Mouse (Mus musculus): Measurements from ENCODE around the gene Lrp1.

The Lrp1 gene

DNA sequence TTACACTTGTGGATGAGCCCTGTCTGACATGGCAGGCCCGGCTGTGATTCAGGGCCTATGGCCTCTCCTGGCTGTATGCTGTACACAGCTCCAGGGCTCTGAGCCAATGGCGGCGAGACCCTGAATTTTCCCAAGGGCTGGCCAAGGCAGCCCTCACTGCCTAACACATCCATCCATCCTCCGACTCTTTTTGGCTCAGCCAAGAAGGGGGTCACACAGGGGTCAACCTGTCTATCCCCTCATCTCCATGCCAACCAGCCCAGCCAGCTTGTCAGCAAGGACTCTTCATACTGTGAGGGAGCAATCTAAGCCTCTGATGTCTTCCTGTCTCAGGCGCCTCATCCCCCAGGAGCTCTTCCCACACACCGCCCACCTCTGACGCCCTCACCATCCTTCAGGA lies 29.4 kb downstream of the Lrp1 start:
- peak; percentile 56 for DNase-seq

DNA sequence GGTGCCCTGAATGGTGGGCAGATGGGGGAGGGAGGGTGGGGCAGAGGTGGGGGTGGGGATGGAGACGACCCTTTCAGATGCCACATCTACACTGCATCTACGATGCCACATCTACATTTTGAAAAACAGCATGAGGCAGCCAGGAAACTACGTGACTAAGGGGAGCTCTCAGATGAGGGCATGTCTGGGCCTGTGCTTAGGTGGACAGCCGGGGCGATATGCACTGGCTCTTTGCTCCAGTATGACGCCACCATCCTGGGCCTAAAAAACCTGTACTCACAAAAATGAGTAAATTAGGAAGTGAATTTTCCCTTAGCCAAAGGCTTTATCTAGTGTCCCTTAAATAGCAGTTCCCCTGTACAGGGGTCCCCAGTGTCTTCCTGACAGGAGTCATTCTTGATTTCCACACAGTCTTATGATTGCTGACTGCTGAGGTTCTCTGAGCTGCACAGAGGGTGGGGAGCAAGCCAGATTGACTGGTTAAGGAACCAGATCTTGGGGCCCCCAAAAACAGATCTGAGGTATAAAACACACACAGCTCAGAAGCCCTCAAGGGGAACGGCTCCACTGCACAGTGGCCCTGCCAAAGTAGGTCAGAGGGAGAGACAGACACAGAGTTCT lies 30.0 kb downstream of the Lrp1 start:
- no peak for DNase-seq

DNA sequence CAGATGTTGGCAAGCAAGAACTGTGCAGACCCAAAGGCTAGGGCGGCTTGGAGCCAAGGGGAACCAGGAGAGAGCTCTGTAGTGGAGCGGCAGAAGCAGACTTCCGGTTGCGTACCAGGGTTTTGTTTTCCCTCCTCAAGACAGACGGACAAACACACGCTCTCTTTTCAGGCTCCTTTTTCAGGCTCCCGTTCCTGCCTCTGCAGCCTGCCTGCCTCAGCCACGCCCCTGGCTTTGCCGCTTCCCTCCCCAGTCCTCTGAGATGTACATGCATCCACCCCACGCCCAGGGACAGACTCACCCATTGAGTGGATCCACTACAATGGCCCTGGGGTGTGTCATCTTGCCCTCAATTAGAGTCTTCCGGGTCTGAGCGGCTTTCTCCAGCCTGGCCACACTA lies 30.7 kb downstream of the Lrp1 start:
- DNase-seq, result no peak

DNA sequence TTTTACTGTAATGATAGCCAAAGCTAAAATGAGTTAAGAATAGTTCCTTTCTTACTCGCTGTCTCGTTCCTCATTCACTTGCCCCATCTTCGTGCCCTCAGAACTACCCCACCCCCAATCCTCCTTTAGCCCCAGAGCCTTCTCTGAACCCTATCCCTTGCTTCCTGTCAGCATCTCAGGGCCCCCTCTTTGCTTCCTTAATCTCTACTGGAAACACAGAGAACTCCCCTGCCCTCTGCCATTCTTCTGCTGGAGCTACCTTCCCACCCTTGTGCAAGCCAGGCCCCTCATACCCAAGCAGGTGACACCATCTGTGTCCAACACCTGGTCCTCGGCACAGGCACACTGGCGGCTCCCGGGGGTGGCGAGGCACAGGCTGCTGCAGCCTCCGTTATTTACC lies 33.2 kb downstream of the Lrp1 start:
- DNase-seq, result no peak

DNA sequence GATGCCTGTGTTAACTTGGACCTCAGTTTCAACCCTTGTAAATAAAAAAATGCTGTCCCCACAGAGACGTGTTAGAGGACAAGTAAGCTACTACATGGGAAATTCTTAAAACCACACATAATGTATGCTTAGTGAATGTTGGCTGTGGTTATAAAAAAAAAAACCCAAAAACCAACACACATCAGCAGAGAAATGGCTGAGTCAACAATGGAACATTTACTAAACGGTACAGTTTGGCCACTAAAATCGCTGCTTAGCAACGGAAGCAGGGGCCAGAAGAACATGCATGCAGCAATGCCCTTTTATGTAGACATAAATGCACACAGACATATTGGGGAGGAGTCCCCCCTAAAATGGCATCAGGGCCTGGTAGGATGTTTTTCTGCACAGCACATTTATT lies 34.7 kb downstream of the Lrp1 start:
- DNase-seq, result no peak

DNA sequence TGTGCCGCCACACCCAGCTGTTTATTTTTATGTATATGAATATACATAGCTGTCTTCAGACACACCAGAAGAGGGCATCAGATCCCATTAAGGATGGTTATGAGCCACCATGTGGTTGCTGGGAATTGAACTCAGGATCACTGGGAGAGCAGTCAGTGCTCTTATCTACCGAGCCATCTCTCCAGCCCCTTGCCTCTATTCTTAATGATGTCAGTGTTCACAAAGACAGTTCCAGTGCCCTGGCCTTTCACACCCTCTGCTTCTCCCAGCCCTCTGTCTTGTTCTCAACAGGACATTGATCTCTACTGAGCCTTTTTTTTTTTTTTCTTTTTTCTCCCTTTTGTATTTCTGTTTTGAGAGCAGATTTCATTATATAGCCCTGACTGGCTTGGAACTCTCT lies 35.4 kb downstream of the Lrp1 start:
- DNase-seq, result no peak

DNA sequence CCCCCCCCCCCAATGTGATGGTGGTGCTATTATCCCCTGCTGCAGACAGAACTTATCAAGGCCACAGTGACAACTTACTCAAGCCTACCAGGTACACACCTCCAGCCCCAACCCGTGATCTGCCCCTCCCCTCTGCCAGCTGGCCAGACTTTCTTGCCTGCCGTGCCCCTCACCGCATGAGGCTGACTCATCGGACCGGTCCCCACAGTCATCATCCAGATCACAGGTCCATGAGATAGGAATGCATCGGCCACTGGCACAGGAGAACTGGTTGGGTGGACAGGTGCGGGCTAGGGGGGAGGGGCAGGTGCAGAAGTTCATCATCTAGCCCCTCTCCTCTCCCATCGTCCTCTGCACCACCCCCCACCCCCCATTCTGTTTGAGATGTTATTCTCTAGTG lies 37.3 kb downstream of the Lrp1 start:
- no peak for DNase-seq

DNA sequence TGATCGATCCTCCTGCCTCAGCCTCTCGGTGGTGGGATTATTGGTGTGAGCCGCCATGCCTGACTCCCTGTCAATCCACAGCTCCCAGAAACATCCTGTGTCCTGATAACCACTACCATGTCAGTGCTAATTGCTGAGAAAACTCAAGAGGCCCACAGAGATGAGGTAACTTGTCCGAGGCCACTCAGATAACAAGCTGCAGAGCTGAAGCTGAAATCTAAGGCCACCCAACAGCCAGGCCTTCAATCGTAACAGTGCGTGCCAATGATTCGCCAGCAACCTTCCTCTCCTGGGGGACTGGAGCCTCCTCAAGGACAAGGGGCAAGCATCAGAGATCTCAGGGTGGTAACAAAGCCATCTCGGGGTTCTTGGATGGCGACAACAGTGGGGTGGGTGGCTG lies 39.7 kb downstream of the Lrp1 start:
- no peak for DNase-seq

DNA sequence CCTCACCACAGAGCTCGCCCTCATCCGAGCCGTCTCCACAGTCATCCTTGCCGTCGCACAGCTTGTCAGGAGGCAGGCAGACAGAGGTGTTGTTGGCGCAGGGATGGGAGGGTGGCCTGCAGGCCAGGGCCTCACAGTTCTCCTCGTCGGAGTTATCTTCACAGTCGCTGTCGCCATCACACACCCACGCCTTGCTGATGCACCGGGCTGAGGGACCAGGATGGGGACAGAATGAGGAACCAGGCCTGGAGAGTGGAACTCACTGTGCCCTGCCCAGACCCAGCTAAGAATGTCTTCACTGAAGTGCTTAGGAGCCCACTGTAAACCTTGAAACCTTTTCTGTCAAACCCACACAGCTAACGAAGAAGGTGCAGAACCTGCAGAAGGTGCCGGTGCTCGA lies 43.0 kb downstream of the Lrp1 start:
- DNase-seq, result no peak

DNA sequence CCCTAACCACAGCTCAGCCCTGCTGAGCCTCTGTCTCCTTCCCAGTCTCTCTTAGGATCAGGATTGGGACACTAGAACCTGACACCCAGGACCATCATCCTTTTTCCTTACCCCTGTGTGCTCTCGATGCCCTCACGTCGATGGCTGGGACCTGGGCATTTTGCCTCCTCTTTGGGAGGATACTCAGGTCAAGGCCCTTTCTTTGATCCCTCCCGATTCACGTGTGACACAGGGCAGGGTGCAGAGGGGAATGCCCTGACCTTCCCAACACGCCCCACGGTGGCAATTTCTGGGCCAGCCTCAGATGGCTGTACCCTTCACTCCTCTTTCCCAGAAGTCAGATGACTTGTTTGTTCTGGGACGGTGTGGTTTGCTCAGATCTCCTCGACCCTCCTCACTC lies 43.8 kb downstream of the Lrp1 start:
- no peak for DNase-seq

DNA sequence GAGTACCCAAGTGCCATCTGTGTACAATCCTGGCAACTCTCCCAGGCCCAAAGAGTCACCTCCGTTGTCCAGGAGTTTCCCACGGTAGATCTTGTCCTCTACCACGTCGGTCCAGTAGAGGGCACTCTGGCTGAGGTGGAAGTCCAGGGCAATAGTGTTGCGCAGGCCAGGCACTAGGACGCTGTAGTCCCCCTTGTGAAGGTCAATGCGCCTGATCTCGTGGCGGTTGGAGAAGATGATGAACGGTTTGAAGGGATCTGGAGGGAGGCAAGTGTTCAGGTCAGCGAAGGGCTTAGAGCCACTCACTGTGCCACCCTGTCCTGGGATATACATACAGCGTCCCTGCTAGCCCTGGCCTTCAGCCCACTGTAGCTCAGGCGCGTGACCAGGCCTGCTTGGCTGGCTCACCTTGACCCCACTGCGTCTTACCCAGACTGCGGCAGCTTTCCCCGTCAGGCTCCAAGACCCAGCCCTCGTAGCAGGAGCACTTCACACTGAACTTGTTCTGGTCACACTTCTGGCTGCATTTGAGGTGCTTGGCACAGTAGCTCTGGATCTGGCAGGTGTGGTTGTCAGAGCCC lies 44.5 kb downstream of the Lrp1 start:
- DNase-seq, result peak; percentile 84

DNA sequence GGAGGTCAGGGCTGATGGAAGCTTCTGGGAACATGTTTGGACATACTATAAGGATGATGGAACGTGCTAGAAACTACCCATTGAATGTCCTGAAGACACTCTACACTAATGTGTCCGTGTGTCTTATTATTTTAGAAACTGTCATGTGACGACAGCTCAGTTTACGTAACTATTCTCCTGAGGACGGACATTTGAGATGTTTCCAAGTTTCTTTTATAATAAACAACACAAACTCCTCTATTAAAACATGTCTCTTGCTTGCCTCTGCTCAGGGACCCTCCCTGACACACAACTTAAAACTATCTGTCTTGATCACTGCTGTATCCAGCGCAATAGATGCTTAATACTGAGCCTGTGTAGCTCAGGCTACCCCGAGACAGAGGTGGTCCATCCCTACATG lies 45.2 kb downstream of the Lrp1 start:
- no peak for DNase-seq

DNA sequence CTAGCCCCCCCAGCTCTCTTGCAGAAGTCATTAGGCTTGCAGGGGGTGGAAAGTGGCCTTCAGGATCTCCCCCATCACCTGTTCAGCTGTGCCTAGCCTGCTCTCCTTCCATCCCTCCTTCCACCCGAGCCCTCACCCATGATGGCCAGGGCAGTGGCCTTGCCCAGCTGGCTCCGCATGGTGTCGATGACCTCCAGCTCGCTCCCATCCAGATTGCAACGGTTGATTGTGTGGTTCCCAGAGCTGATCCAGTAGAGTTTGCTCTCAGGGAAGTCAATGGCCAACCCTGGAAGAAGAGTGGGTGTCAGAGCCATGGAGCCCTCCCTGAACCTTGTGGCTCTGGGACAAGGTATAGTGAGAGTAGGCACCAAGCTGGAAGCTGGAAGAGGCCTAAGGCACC lies 48.7 kb downstream of the Lrp1 start:
- no peak for DNase-seq

DNA sequence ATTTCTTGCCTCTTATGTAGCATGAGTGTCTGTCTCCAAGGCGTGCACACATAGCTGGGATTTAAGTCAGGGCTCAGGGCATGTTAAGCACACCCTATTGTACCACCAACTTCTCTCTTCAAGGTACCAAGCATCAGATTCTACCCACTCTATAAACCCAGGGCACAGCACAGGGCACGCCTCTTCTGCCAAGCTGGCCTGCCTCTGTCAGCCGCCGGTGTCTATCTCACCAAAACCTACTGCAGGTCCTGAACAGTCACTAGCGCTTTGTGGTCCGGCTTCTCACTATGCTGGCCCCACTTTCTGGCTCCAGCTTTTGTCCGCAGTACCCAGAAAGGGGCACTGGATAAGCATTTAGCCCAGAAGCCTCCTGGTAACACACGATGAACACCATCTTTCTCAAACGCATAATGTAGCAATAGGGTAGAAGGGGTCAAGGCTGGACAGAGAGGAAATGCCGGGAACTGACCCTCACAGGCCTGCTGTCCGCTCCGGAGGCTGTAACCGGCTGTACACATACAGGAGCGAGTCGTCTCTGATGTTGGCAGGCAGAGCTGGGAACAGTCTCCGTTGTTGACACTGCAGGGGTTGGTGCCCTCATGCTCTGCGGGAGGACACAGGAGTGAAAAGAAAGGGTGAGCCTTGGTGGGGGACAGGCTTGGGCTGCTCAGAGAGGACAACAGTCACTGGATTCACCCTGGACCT lies 49.9 kb downstream of the Lrp1 start:
- DNase-seq, result peak; percentile 49

DNA sequence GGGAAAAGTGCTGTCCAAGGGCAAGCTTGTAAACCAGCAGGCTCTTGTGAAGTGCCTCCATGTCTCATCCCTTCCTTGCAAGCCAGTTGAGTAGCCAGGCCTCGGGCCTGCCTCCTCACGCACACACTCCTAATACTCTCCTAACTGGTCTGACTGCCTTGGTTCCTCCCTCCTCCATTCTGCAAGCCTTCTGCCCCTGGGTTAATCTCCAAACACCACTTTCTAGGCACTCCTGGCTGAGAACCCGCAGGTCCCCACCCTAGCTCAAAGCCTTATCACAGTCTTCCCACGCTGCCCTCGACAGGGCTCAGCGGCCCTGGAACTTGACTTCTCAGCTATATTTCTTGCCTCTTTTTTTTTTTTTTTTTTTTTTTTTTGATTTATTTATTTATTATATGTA lies 50.6 kb downstream of the Lrp1 start:
- DNase-seq, result no peak

DNA sequence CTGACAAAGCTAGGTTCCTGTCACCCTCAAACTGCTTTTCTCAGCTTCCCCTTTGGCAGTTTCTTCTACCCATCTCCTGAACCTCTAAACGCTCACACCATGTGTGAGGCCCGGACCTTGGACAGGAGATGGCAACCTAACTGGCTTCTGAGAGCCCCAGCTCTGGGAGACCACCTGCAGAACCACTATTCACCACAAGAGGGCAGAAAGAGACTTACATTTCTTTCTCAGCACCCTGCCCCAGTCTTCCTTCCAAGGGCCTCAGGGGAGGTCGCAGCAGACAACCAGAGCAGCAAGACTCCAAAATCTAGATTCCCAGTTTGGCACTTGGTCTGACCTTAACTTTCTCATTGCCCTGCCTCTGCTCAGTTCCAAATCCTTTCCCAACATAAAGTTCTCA lies 51.5 kb downstream of the Lrp1 start:
- DNase-seq, result peak; percentile 90

DNA sequence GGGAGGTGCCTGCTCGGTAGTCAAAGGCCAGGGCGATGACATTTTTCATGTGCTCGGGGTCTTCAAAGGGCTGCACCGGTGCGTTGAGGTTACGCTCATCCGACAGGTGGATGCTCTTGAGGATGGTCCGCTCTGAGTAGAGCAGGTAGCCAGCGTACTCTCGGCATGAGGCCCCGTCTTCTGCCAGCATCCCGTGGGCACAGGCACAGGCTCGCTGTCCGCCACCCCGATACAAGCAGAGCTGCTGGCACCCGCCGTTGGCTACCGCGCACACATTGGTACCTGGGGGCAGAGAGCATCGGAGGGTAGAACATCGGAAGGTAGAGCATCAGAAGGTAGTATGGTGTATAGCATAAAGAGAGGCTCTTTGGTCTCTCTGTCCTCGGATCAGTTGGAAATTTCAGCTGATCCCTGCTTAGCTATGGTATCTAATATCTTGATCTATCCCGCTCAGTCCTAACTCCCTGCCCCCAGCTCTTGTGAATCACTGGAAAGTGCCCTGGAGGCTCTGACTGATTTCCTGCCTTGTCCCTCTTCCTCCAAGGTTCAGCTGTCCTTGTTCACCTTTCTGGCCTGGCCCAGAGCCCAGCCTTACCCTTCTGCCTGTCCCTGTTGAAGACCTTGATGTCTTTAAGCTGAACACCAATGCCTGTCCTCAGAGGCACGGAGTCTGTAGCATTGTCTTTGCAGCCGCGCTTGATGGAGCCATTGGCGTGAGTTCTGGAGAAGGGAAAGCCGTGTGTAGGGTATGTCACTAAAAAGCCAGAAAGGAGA lies 54.2 kb downstream of the Lrp1 start:
- no peak for DNase-seq

DNA sequence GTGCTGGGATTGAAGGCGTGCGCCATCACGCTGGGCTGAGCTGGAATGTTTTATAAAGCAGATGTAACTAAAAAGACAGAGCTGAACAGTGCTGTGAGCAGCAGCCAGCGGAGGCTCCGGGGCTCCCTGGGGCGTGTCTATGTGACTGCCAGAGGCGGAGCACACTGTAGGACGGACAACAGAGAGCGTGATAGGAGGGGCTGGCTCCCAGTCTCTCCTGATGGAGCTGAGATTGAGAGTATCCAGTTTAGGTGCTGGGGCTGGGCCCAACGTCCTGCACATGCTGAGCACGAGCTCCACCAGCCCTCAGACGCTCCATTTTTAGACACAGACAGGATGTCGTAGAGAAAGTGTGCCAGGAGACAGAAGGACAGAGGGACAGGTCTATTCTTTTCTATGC lies 56.6 kb downstream of the Lrp1 start:
- peak; percentile 68 for DNase-seq

DNA sequence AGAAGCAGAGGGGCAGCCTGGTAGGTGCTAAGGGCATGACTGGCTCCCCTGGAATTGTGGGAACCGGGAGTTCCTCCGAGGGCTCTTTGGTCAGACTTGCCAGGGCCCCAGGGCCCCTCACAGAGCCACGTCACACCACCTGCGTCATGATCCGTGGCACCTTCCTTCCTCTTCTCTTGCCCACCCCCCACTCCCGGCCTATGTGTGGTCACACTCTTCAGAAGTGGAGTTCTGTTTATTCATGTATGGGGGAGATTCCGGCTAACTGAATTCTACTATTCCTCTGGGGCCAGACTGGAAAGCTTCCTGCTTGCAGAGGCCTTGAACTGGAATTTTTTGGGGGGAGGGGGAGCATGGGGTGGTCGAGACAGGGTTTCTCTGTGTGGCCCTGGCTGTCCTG lies 57.1 kb downstream of the Lrp1 start:
- peak; percentile 43 for DNase-seq

DNA sequence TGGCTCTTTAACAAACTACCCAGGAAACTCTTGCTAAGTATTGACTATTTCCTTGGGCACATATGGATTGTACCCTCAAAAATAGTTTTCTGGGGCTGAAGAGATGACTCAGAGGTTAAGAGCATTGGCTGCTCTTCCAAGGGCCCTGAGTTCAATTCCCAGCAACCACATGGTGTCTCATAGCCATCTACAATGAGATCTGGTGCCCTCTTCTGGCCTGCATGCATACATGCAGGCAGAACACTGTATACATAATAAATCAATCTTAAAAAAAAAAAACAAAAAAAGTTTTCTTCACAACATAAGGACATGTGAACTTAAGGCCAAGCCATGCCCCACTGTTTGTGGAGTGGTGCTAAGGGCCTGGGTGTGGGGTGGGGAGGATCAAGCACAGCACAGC lies 59.8 kb downstream of the Lrp1 start:
- DNase-seq, result no peak

DNA sequence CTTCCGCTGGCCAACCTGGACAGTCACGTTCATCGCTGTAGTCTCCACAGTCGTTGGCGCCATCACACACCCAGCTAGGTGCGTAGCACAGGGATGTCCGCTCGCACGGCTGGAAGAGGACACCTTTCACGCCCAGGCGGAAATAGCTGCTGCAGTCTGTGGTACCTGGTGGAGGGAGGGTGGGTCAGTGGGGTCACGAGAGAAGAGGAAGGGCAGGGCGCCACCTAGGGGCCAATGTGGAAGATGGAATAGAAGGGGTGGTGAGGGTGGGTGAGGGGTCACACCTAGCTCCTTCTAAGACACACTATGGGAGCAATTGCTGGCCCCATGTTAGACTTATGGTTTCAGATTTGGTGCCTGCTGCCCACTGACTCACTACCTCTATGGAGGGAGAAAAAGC lies 63.6 kb downstream of the Lrp1 start:
- DNase-seq, result no peak

DNA sequence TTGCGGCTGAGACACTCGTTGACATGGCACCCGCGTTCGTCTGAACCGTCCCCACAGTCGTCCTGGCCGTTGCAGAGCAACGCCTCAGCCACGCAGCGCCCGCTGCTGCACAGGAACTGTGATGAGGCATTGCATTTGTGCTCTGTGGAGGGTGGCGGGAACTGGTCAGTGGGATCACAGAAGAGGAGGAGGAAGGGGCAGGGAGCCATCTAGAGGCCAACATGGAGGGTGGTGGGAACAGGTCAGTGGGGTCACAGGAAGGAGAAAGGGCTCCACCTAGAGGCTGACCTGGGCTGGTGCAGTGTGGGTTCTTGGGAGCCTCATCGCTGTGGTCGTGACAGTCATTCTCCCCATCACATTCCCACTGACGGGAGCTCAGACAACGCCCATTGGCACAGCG lies 65.2 kb downstream of the Lrp1 start:
- peak; percentile 45 for DNase-seq

DNA sequence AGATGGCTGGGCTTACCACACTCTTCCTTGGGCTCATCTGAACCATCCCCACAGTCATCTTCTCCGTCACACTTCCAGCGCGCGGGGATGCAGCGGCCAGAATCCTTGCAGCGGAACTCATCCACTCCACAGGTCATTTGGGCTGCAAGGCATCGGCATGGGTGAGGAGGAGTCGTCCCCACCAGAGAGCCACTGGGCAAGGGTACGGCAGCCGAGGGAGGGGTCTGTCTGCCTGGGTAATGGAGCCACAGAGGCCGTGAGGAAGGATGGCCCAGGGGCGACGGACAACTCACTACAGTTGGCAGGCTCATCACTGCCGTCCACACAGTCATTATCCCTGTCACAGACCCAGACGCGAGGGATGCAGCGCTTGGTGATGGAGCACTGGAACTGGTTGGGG lies 71.1 kb downstream of the Lrp1 start:
- DNase-seq, result no peak

DNA sequence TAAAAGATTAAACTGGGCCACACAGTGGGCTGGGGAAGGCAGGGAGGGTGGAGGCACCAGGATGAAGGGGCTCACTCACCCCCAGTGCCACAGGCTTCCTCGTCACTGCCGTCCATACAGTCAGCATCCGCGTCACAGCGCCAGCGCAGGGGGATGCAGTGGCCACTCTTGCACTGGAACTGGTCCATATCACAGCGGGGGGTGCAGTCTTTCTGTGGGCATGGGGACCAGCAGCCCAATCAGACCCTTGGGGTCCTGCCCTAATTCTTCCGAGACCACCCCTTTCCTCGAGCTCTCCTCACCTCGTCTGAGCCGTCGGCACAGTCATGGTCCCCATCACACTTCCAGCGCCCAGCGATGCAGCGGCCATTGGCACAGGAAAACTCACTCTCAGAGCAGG lies 72.7 kb downstream of the Lrp1 start:
- DNase-seq, result no peak
